Mouse (Mus musculus) A20 (cell line): ENCODE measurements around the gene Gm21854.
"Not testable (repeated sequence)": the region's sequence is repeated elsewhere in the genome, so short reads cannot be mapped to it uniquely, and the experiment has no call there.

Experiments
- DNase-seq: peaks from one replicate; pipeline ENCODE4 v3.0.0-alpha.2; 2011; ENCODE audit warnings: low read depth, low spot score

Gene Gm21854

GRCm38 (mm10) chrY:5656686-5657085 is at the start of gene Gm21854:
TSS of gene Gm21854 (plus strand) at chrY:5656986.
- DNase-seq = not testable (repeated sequence)
